Mouse (Mus musculus): Measurements from ENCODE around the gene Kctd13. TPM values are rescaled to one million over a fixed set of nuclear protein-coding genes. Genes with fewer than 3 reads are reported as not detected.

Gene Kctd13
- total and polyA plus RNA-seq, 3 experiments = 19.0 to 40.4 (median 37.5) TPM

DNA sequence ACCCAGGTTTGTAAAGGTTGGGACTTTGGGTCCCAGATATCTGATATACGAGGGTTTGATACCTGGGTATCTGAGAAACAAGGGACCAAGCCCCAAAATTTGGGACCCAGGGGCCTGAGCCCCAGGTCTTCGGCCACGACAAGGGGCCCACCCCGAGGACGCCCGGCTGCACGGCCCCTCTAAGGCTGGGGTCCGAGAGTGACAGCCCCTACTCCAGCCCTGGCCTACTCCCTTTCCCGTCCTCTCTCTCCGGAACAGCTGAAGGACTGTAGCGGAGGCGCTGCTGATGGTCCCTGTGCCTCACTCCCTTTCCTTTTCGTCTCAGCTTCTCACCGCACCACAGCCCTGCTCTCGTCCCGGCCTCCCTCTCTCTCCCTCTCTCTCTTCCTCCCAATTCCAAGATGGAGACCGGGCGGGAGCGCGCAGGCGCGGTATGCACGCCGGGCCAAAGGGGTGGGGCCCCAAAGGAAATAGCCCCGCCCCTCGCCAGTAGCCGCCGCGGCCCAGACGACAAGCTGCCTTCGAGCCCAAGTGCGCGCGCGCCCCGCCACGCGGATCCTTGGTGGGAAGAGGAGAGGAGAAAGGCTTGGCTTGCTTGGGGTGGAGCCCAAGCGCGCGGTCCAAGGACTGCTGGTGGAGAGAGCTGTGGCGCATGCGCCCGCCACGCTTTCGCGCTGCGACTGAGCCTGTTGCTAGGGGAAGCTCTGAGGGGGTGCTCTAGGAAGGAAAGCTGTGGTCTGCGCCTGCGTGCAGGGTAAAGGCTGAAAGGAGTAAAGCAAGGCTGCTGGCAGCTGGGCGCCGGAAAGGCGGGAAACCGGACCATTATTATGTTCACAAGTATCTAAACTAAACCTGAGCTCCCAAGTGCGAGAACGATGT lies 44.2 kb upstream of the Kctd13 start, which contains the start of gene Taok2:
Gene Taok2, minus strand, starts transcription at position 418 of the 879 bp plus-strand sequence.
- H3K9me3 ChIP-seq (replicated peaks; ENCODE audit: low read length) = no peaks in the 10 kb centered on the region
- TF ChIP-seq RCOR1 (conservative IDR thresholded peaks at IDR 0.05; ENCODE audit: low read depth, low read length) (0 out of 2 replicates have a peak, but pooled peaks have one; percentile 21), NELFE (IDR thresholded peaks at IDR 0.05; ENCODE audit: low read depth, low read length) (peak; percentile 48), SIN3A (IDR thresholded peaks at IDR 0.05; ENCODE audit: low read length) (peak; percentile 59), UBTF (IDR thresholded peaks at IDR 0.05; ENCODE audit: low read depth, low read length) (0 out of 2 replicates have a peak, but pooled peaks have one; percentile 33), HCFC1 (IDR thresholded peaks at IDR 0.05; ENCODE audit: low read depth, low read length) (peak; percentile 55), JUND (conservative IDR thresholded peaks at IDR 0.05; ENCODE audit: low read depth, low read length) (no peak), ELF1 (IDR thresholded peaks at IDR 0.05; ENCODE audit: low read depth, low read length) (peak; percentile 68; the same call in 1 of the 2 replicates), KAT2A (IDR thresholded peaks at IDR 0.05; ENCODE audit: insufficient replicate concordance, low read length) (peak; percentile 48; the same call in 1 of the 2 replicates), ZNF384 (IDR thresholded peaks at IDR 0.05; ENCODE audit: low read depth, low read length) (no peak), MAX (IDR thresholded peaks at IDR 0.05; ENCODE audit: low read length) (peak; percentile 91), MYC (IDR thresholded peaks at IDR 0.05; ENCODE audit: low read depth, low read length) (no peak), SMC3 (IDR thresholded peaks at IDR 0.05; ENCODE audit: low read depth, low read length) (no peak), E2F4 (IDR thresholded peaks at IDR 0.05; ENCODE audit: insufficient replicate concordance, low read depth, low read length) (peak; percentile 91), CTCF (conservative IDR thresholded peaks at IDR 0.05 in 1 of 2, IDR thresholded peaks at IDR 0.05 in 1 of 2; ENCODE audit: low read depth in 2 of 2, low read length in 2 of 2) (no peak), USF2 (conservative IDR thresholded peaks at IDR 0.05; ENCODE audit: low read depth, low read length) (no peak), TCF12 (IDR thresholded peaks at IDR 0.05; ENCODE audit: low read depth, low read length) (peak; percentile 37), JUN (IDR thresholded peaks at IDR 0.05; ENCODE audit: insufficient read depth, low read depth, low read length) (no peak), POLR2A (IDR thresholded peaks at IDR 0.05; ENCODE audit: low read depth, low read length) (peak; percentile 82), TBP (conservative IDR thresholded peaks at IDR 0.05; ENCODE audit: low read depth, low read length) (peak; percentile 55; the same call in 1 of the 2 replicates), ETS1 (conservative IDR thresholded peaks at IDR 0.05; ENCODE audit: low read depth, low read length) (peak; percentile 12; the same call in 1 of the 2 replicates), USF1 (IDR thresholded peaks at IDR 0.05; ENCODE audit: low read depth, low read length) (no peak), ZC3H11A (IDR thresholded peaks at IDR 0.05; ENCODE audit: low read depth, low read length) (no peak), CHD1 (IDR thresholded peaks at IDR 0.05; ENCODE audit: low read depth, low read length) (no peak), BHLHE40 (IDR thresholded peaks at IDR 0.05; ENCODE audit: low read depth, low read length) (no peak), CHD2 (IDR thresholded peaks at IDR 0.05; ENCODE audit: low read length) (0 out of 2 replicates have a peak, but pooled peaks have one; percentile 18), PAX5 (IDR thresholded peaks at IDR 0.05; ENCODE audit: low read length) (no peak), ZKSCAN1 (IDR thresholded peaks at IDR 0.05; ENCODE audit: borderline replicate concordance, low read depth, low read length) (no peak), MAFK (IDR thresholded peaks at IDR 0.05; ENCODE audit: insufficient replicate concordance, low read length) (no peak), MXI1 (IDR thresholded peaks at IDR 0.05; ENCODE audit: low read depth, low read length) (peak; percentile 72), ZMIZ1 (IDR thresholded peaks at IDR 0.05; ENCODE audit: low read depth, low read length) (peak; percentile 67), RAD21 (IDR thresholded peaks at IDR 0.05; ENCODE audit: low read depth, low read length) (no peak), GABPA (IDR thresholded peaks at IDR 0.05; ENCODE audit: insufficient replicate concordance, low read depth, low read length) (no peak), MEF2A (IDR thresholded peaks at IDR 0.05; ENCODE audit: borderline replicate concordance, low read depth, low read length) (no peak), NRF1 (IDR thresholded peaks at IDR 0.05; ENCODE audit: low read depth, low read length) (peak; percentile 92), EP300 (IDR thresholded peaks at IDR 0.05; ENCODE audit: low read length) (no peak), MAZ (IDR thresholded peaks at IDR 0.05; ENCODE audit: low read depth, low read length) (no peak), IRF4 (IDR thresholded peaks at IDR 0.05; ENCODE audit: low read depth, low read length) (no peak), POLR2AphosphoS2 (IDR thresholded peaks at IDR 0.05; ENCODE audit: low read depth, low read length) (peak; percentile 91)
- peak within 1 kb of the TSS; percentile 75 to 97 (median 90) for H3K4me3 ChIP-seq (replicated peaks in 1 of 3; ENCODE audit: low read depth in 2 of 3, low read length in 2 of 3, poor library complexity in 1 of 3)
- H3K36me3 ChIP-seq (replicated peaks in 1 of 2; ENCODE audit: control insufficient read depth in 1 of 2, insufficient read depth in 1 of 2, low read length in 1 of 2) = peaks cover 16 to 51% of the 10 kb centered on the region in 2 experiments
- H3K4me1 ChIP-seq (ENCODE audit: control insufficient read depth in 1 of 2, insufficient read depth in 2 of 2) = peaks cover 8 to 58% of the 10 kb centered on the region in 2 experiments; a peak in 3 of 4 replicates
- peak within 1 kb of the TSS; percentile 81 for H3K27ac ChIP-seq (ENCODE audit: insufficient read depth, low read depth)
- peaks cover 32% of the 10 kb centered on the region for H3K79me2 ChIP-seq (replicated peaks; ENCODE audit: control insufficient read depth, extremely low read depth, insufficient read depth, poor library complexity, severe bottlenecking)
- peak; percentile 99 for DNase-seq (ENCODE audit: extremely low read depth)
- in situ Hi-C loops (cut with MboI; ENCODE audit: low pct_ligation_motif_present, low pct_unique_long_range_greater_than_20kb, low sequenced_read_pairs) (loop anchor here (5.0 kb wide), 1 partner anchor 138 kb away; the partner anchor contains the start of genes Gm42742 and Prrt2), dilution Hi-C loops (cut with MboI; ENCODE audit: extremely low pct_ligation_motif_present, extremely low pct_unique_long_range_greater_than_20kb, low sequenced_read_pairs) (no loop called here)
- peak within 1 kb of the TSS; percentile 99 for H3K9ac ChIP-seq (ENCODE audit: insufficient read depth, low read depth)
- H3K4me2 ChIP-seq (ENCODE audit: insufficient read depth, low read depth, poor library complexity, severe bottlenecking) = peak within 1 kb of the TSS; percentile 79
- H3K27me3 ChIP-seq (replicated peaks) = no peaks in the 10 kb centered on the region

Data from CH12.LX (cell line).